Mouse (Mus musculus): ENCODE data around the gene Alk. TPM values are rescaled to one million over a fixed set of nuclear protein-coding genes. Genes with fewer than 3 reads are reported as not detected.

The Alk gene
- polyA plus RNA-seq, 1 experiment = not detected

GRCm38 (mm10) chr17:71935336-71935735 lies 669.1 kb downstream of the Alk start:
- TF ChIP-seq GATA1 (IDR thresholded peaks at IDR 0.05; ENCODE audit: low read length) = no peak

DNA sequence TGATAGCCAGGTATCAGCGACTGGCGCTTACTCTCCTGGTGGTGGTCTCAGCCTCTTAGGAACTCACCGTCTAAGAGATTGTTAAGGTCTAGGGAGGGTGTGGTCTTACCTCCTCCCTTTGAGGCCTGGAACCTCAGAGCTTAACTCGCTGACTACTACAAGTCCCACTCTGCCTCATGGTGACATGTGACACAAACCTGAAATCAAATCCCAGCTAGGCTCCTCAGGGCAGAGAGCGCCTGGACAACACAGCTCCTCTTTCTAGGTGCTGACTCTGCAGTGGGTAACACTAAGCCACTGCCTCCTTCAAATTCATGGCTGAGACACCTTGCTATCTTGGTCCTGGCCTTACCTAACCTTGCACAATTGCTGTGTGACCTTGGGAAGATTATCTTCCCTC lies 689.5 kb downstream of the Alk start:
- TF ChIP-seq GATA1 (IDR thresholded peaks at IDR 0.05; ENCODE audit: low read length) = no peak

- no peak for TF ChIP-seq GATA1 (IDR thresholded peaks at IDR 0.05; ENCODE audit: low read length)
Measured at GRCm38 (mm10) chr17:71914541-71914940, 689.9 kb downstream of the Alk start.

GRCm38 (mm10) chr17:71913188-71913587 lies 691.2 kb downstream of the Alk start:
- TF ChIP-seq GATA1 (IDR thresholded peaks at IDR 0.05; ENCODE audit: low read length) = no peak

DNA sequence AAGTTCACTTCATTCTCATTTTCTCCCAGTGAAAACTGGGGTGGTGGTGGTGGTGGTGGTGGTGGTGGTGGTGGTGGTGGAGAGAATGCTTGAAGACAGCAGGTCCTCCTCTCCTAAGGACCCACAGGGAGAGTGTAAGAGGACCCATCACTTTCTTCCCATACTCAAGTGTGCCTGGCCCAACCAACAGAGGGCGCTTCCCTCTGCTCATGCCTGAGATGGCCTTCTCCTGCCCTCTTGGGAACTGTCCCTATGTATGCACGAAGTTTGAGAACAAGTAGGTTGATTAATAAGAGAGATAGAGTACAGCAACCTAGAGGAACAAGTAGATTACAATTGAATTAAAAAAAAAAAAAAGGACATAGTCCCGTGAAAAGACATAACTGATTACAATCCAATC lies 695.3 kb downstream of the Alk start:
- TF ChIP-seq GATA1 (IDR thresholded peaks at IDR 0.05; ENCODE audit: low read length) = no peak

- no peak for TF ChIP-seq GATA1 (IDR thresholded peaks at IDR 0.05; ENCODE audit: low read length)
Measured at GRCm38 (mm10) chr17:71881369-71881768, 723.1 kb downstream of the Alk start.

DNA sequence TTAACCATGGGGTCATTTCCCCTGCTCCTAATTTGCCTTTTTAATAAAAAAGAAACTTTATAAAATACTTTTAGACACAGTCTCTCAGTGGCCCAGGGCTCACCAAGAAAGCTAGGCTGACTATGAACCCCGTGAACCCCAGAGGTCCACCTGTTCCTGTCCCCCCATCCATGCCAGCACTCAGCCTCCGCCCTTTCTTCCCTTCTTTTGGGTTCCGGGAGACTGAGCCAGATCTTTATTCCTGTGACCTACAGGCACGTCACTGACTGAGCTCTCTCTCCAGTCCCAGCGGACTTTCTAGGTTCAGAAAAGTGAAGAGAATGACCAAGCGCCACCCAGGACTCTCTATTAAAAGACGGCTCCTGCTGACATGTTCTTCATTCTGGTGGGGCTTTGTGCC lies 728.9 kb downstream of the Alk start:
- no peak for TF ChIP-seq GATA1 (IDR thresholded peaks at IDR 0.05; ENCODE audit: low read length)

GRCm38 (mm10) chr17:71874795-71875194 lies 729.6 kb downstream of the Alk start:
- no peak for TF ChIP-seq GATA1 (IDR thresholded peaks at IDR 0.05; ENCODE audit: low read length)

GRCm38 (mm10) chr17:71874077-71874476 lies 730.4 kb downstream of the Alk start:
- no peak for TF ChIP-seq GATA1 (IDR thresholded peaks at IDR 0.05; ENCODE audit: low read length)

DNA sequence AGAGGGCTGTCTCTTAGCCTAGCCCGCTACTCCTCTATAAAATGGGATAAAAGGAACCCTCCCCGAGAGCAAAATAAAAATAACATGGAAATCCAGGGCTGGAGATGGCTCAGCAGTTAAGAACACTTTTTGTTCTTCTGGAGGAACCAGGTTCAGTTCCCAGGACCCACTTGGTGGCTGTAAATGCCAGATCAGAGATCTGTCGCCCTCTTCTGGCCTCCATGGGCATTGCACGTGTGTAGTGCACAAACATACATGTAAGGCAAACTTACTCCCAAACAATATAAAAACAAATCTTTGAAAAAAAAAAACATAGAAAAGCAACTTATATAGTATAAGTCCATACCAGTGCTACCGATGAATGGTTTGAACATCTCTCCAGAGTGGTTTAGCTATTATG lies 731.5 kb downstream of the Alk start:
- TF ChIP-seq GATA1 (IDR thresholded peaks at IDR 0.05; ENCODE audit: low read length) = no peak

GRCm38 (mm10) chr17:71871981-71872380 lies 732.4 kb downstream of the Alk start:
- TF ChIP-seq GATA1 (IDR thresholded peaks at IDR 0.05; ENCODE audit: low read length) = no peak

DNA sequence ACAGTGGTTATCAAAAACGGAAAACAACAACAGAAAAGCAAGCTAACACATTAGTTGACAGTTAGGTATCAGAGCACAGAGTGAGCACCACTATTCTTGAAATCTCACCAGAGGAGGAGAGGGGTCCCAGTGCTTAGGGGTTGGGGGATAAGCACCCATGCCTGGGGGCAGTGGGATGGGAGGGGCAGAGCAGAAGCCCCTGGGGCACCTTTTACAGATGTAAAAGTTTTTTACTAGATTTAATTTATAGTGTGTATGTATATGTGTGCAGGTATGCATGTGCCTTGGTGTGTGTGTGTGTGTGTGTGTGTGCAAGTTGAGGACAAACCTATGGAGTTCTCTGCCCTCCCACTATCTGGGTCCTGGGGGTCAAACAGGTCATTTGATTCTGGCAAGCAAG lies 733.8 kb downstream of the Alk start:
- no peak for TF ChIP-seq GATA1 (IDR thresholded peaks at IDR 0.05; ENCODE audit: low read length)

GRCm38 (mm10) chr17:71870232-71870621 lies 734.2 kb downstream of the Alk start:
- no peak for TF ChIP-seq GATA1 (IDR thresholded peaks at IDR 0.05; ENCODE audit: low read length)

DNA sequence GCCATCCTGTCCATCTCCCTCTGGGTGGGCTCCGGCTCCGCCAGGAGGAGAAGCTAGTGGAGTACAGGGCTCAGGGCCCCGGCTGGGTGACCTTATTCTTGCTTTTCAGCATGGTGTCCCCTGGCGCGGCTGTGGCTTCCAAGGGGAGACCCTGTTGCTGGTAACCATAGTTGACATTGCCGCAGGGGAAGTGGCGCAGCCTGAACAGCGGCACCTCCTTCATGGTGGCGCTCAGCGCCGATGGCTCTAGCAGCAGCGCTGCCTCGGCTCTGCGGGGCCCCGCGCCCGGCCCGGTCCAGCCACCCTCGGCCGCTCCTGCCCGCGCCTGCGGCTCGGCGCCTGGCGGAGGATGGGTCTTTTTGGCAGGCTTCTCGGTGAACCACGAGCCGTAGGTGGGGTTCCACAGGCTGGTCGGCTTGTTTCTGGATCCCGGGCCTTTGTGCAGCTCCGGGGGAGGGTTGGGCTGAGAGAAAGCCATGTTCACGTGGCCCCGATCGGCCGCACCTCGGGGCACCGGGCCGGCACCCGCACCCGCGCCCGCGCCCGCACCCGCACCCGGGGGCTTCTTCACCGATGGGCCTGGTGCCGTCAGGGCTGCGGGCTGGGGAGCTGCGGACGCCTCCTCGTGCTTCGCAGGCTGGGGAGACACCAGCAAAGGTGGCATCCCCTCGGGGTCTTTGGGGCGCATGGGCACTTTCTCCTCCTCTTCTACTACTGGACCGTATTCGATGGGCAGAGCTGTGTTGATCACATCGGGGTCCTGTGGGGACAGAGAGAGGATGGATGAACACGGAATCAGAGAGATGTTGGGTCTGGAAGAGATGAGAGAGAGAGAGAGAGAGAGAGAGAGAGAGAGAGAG lies 734.8 kb downstream of the Alk start:
- TF ChIP-seq GATA1 (IDR thresholded peaks at IDR 0.05; ENCODE audit: low read length) = no peak

- no peak for TF ChIP-seq GATA1 (IDR thresholded peaks at IDR 0.05; ENCODE audit: low read length)
Measured at GRCm38 (mm10) chr17:71868828-71869227, 735.6 kb downstream of the Alk start.

GRCm38 (mm10) chr17:71867892-71868291 lies 736.5 kb downstream of the Alk start:
- TF ChIP-seq GATA1 (IDR thresholded peaks at IDR 0.05; ENCODE audit: low read length) = no peak

GRCm38 (mm10) chr17:71865437-71865836 lies 739.0 kb downstream of the Alk start:
- no peak for TF ChIP-seq GATA1 (IDR thresholded peaks at IDR 0.05; ENCODE audit: low read length)

Measured in G1E-ER4 (cell line).